In the genomic region with DNA sequence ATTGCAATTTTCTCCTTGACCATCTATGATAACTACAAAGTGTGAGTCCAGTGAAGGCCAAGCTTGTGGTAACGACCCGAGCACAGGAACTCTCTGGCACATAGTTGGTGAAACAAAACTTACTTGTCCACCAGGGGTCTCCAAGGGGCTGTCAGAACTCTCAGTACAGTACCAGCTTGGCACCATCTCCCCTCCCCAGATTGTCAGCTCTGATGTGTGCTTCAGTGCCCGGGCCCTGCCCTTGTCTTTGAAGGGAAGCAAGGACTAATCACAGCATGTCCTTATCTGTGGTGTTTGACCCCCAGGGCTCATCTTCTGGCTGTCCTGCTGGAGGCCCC, we compare ENCODE assay signal across 8 mouse cellular contexts.
DNase-seq lines count a peak whose midpoint lies in the region; ATAC-seq and TF ChIP-seq lines count a peak whose summit lies in the region.

No protein-coding gene starts in this region.

- no peak overlapping the region for H3K4me2 ChIP-seq in hindbrain, embryonic 11.5 days (replicated peaks; ENCODE audit: low read depth, low read length)
- H3K4me2 ChIP-seq in heart, embryonic 16.5 days (ENCODE audit: low read depth, low read length) = no peak overlapping the region
- no peak overlapping the region for H3K4me2 ChIP-seq in lung, embryonic 15.5 days

- TF ChIP-seq CTCF in cerebellum, adult 2 months (IDR thresholded peaks at IDR 0.05; ENCODE audit: borderline replicate concordance, insufficient read depth, low read depth, low read length) = peak; percentile 30; the same call in 1 of the 2 replicates

- TF ChIP-seq POLR2A in cerebellum, adult 2 months (IDR thresholded peaks at IDR 0.05; ENCODE audit: borderline replicate concordance, insufficient read depth, low read length) = no peak

- DNase-seq in hindbrain, embryonic 11.5 days (ENCODE audit: low spot score) = peak; percentile 36
- no peak for DNase-seq in hindbrain, embryonic 10.5 days (ENCODE audit: low spot score)
- no peak for DNase-seq in ES-E14 (ENCODE audit: low read depth, low spot score)
- DNase-seq in cerebellum, adult 2 months = peak; percentile 18 to 23
- DNase-seq in T-cell, adult 2 months (ENCODE audit: low spot score) = no peak
- DNase-seq in frontal cortex, postnatal 14 days (ENCODE audit: low spot score in 2 of 2) = no peak

- ATAC-seq in hindbrain, embryonic 11.5 days (ENCODE audit: low FRiP score) = no peak
- ATAC-seq in heart, embryonic 16.5 days (replicated peaks; ENCODE audit: extremely low read depth, insufficient read depth, low FRiP score) = 0 out of 2 replicates have a peak, but pooled peaks have one; percentile 45
- peak; percentile 32; the same call in 1 of the 2 replicates for ATAC-seq in lung, embryonic 15.5 days (ENCODE audit: borderline replicate concordance, extremely low read depth, low FRiP score, low TSS enrichment)

- in situ Hi-C loops in ES-E14 (cut with MboI; ENCODE audit: low sequenced_read_pairs in 2 of 2, unreplicated experiment in 2 of 2) = no loop called here

- no peaks in the 10 kb centered on the region for H3K36me3 ChIP-seq in hindbrain, embryonic 11.5 days (ENCODE audit: control insufficient read depth, insufficient read depth, low read length)
- H3K36me3 ChIP-seq in hindbrain, embryonic 10.5 days = no peaks in the 10 kb centered on the region
- no peaks in the 10 kb centered on the region for H3K36me3 ChIP-seq in ES-E14 (ENCODE audit: control insufficient read depth, insufficient read depth, low read length, poor library complexity, severe bottlenecking)
- H3K36me3 ChIP-seq in heart, embryonic 16.5 days (ENCODE audit: control insufficient read depth, insufficient read depth) = no peaks in the 10 kb centered on the region
- no peaks in the 10 kb centered on the region for H3K36me3 ChIP-seq in lung, embryonic 15.5 days

- H3K4me3 ChIP-seq in hindbrain, embryonic 11.5 days (ENCODE audit: low read depth, low read length) = no peak overlapping the region
- no peak overlapping the region for H3K4me3 ChIP-seq in hindbrain, embryonic 10.5 days
- no peak overlapping the region for H3K4me3 ChIP-seq in ES-E14 (ENCODE audit: insufficient read depth in 1 of 2, low read depth in 1 of 2, low read length in 2 of 2, poor library complexity in 1 of 2, severe bottlenecking in 1 of 2)
- no peak overlapping the region for H3K4me3 ChIP-seq in cerebellum, adult 2 months (replicated peaks; ENCODE audit: insufficient read depth, low read depth, low read length)
- no peak overlapping the region for H3K4me3 ChIP-seq in heart, embryonic 16.5 days (ENCODE audit: low read length)
- no peak overlapping the region for H3K4me3 ChIP-seq in lung, embryonic 15.5 days

- no peaks in the 10 kb centered on the region for H3K4me1 ChIP-seq in hindbrain, embryonic 11.5 days (replicated peaks; ENCODE audit: control insufficient read depth, insufficient read depth, low read length)
- peaks cover 15% of the 10 kb centered on the region; the same call in 1 of the 2 replicates for H3K4me1 ChIP-seq in hindbrain, embryonic 10.5 days (replicated peaks)
- H3K4me1 ChIP-seq in ES-E14 (ENCODE audit: control insufficient read depth in 2 of 2, insufficient read depth in 2 of 2, low read length in 2 of 2, poor library complexity in 1 of 2) = no peaks in the 10 kb centered on the region
- H3K4me1 ChIP-seq in cerebellum, adult 2 months (ENCODE audit: control insufficient read depth, insufficient read depth, low read length) = no peaks in the 10 kb centered on the region
- H3K4me1 ChIP-seq in heart, embryonic 16.5 days (ENCODE audit: control insufficient read depth, insufficient read depth, low read length) = 0 out of 2 replicates have a peak, but pooled peaks cover 3% of the 10 kb centered on the region
- H3K4me1 ChIP-seq in lung, embryonic 15.5 days = peaks cover 11% of the 10 kb centered on the region

- H3K9me3 ChIP-seq in hindbrain, embryonic 11.5 days (ENCODE audit: control insufficient read depth, low read length) = no peaks in the 10 kb centered on the region
- no peaks in the 10 kb centered on the region for H3K9me3 ChIP-seq in hindbrain, embryonic 10.5 days
- no peaks in the 10 kb centered on the region for H3K9me3 ChIP-seq in ES-E14 (ENCODE audit: control insufficient read depth, insufficient read depth, low read depth, low read length)
- no peaks in the 10 kb centered on the region for H3K9me3 ChIP-seq in heart, embryonic 16.5 days (replicated peaks; ENCODE audit: control insufficient read depth, low read length)
- no peaks in the 10 kb centered on the region for H3K9me3 ChIP-seq in lung, embryonic 15.5 days

- 68% methylated on average over 3 of the region's 3 CpGs for WGBS in hindbrain, embryonic 11.5 days
- WGBS in hindbrain, embryonic 10.5 days = 70% methylated on average over 3 of the region's 3 CpGs
- 37% methylated on average over 3 of the region's 3 CpGs for WGBS in cerebellum, adult 2 months
- WGBS in heart, embryonic 16.5 days = 23% methylated on average over 3 of the region's 3 CpGs
- 30% methylated on average over 3 of the region's 3 CpGs for WGBS in lung, embryonic 15.5 days

- H3K9ac ChIP-seq in hindbrain, embryonic 11.5 days (ENCODE audit: low read depth, low read length) = no peak overlapping the region
- no peak overlapping the region for H3K9ac ChIP-seq in ES-E14 (ENCODE audit: insufficient read depth, low read depth, low read length, poor library complexity, severe bottlenecking)
- no peak overlapping the region for H3K9ac ChIP-seq in heart, embryonic 16.5 days (ENCODE audit: low read length)
- no peak overlapping the region for H3K9ac ChIP-seq in lung, embryonic 15.5 days

- H3K27me3 ChIP-seq in hindbrain, embryonic 11.5 days (ENCODE audit: control insufficient read depth, insufficient read depth, low read length) = no peaks in the 10 kb centered on the region
- 0 out of 2 replicates have a peak, but pooled peaks cover 5% of the 10 kb centered on the region for H3K27me3 ChIP-seq in hindbrain, embryonic 10.5 days (ENCODE audit: insufficient read depth, poor library complexity, severe bottlenecking)
- no peaks in the 10 kb centered on the region for H3K27me3 ChIP-seq in cerebellum, adult 2 months (ENCODE audit: control insufficient read depth, insufficient read depth, low read length)
- H3K27me3 ChIP-seq in heart, embryonic 16.5 days (ENCODE audit: control insufficient read depth, insufficient read depth, low read length) = no peaks in the 10 kb centered on the region
- peaks cover 6% of the 10 kb centered on the region; the same call in 1 of the 2 replicates for H3K27me3 ChIP-seq in lung, embryonic 15.5 days

- no peak overlapping the region for H3K27ac ChIP-seq in hindbrain, embryonic 11.5 days (ENCODE audit: low read depth, low read length)
- H3K27ac ChIP-seq in hindbrain, embryonic 10.5 days = no peak overlapping the region
- no peak overlapping the region for H3K27ac ChIP-seq in ES-E14 (ENCODE audit: insufficient read depth, low read depth, low read length, poor library complexity, severe bottlenecking)
- H3K27ac ChIP-seq in cerebellum, adult 2 months (ENCODE audit: insufficient read depth, low read length) = no peak overlapping the region
- no peak overlapping the region for H3K27ac ChIP-seq in heart, embryonic 16.5 days (ENCODE audit: low read length)
- H3K27ac ChIP-seq in lung, embryonic 15.5 days = no peak overlapping the region

TF ChIP-seq in ES-E14, 5 proteins besides CTCF, POLR2A, EP300 and RAD21:
- TF ChIP-seq ZNF384 (IDR thresholded peaks at IDR 0.05; ENCODE audit: low read depth, low read length) (no peak), ZC3H11A (IDR thresholded peaks at IDR 0.05; ENCODE audit: borderline replicate concordance, low read depth, low read length) (peak; percentile 41; the same call in 1 of the 2 replicates)

Comparison
In these comparisons a context has a peak if more than half of its experiments do, and no peak if none do; other contexts are left out.
1. DNase-seq: peak in hindbrain, embryonic 11.5 days (single experiment) and cerebellum, adult 2 months (2 of 2); none in hindbrain, embryonic 10.5 days (single experiment), ES-E14 (single experiment), T-cell, adult 2 months (single experiment) and frontal cortex, postnatal 14 days (0 of 2).